Mouse (Mus musculus) neural tube, embryonic 10.5 days (tissue): Measurements from ENCODE around the gene Eif5b.
"Not testable (repeated sequence)": the region's sequence is repeated elsewhere in the genome, so short reads cannot be mapped to it uniquely, and the experiment has no call there.

Experiments
- DNase-seq: peaks from one replicate; pipeline ENCODE4 v3.0.0-alpha.2; 2017; ENCODE audit warnings: low spot score; ENCODE audit errors: extremely low spot score

Eif5b gene

GRCm38 (mm10) chr1:38003046-38003445 is 5.2 kb downstream of the Eif5b start:
- DNase-seq: no peak

- no peak for DNase-seq
Observed at GRCm38 (mm10) chr1:38006741-38007140, 8.9 kb downstream of the Eif5b start.

GRCm38 (mm10) chr1:38011647-38012046 is 13.8 kb downstream of the Eif5b start:
- DNase-seq: no peak

- DNase-seq: no peak
Observed at GRCm38 (mm10) chr1:38012104-38012503, 14.3 kb downstream of the Eif5b start.

- no peak for DNase-seq
Observed at GRCm38 (mm10) chr1:38012509-38012908, 14.7 kb downstream of the Eif5b start.

- DNase-seq: no peak
Observed at GRCm38 (mm10) chr1:38014551-38015203, 16.9 kb downstream of the Eif5b start.

GRCm38 (mm10) chr1:38027301-38027700 is 29.5 kb downstream of the Eif5b start:
- DNase-seq: no peak

GRCm38 (mm10) chr1:38031391-38031790 is 33.6 kb downstream of the Eif5b start:
- DNase-seq: no peak

- DNase-seq: no peak
Observed at GRCm38 (mm10) chr1:38035521-38035920, 37.7 kb downstream of the Eif5b start.

- no peak for DNase-seq
Observed at GRCm38 (mm10) chr1:38037375-38037774, 39.6 kb downstream of the Eif5b start.

GRCm38 (mm10) chr1:38038898-38039297 is 41.1 kb downstream of the Eif5b start:
- DNase-seq: no peak

- DNase-seq: no peak
Observed at GRCm38 (mm10) chr1:38048121-38048520, 50.3 kb downstream of the Eif5b start.

GRCm38 (mm10) chr1:38049562-38049961 is 51.8 kb downstream of the Eif5b start:
- DNase-seq: no peak

- no peak for DNase-seq
Observed at GRCm38 (mm10) chr1:38055176-38055575, 57.4 kb downstream of the Eif5b start.

GRCm38 (mm10) chr1:38058417-38058816 is 60.6 kb downstream of the Eif5b start:
- DNase-seq: no peak

GRCm38 (mm10) chr1:38062156-38062555 is 64.3 kb downstream of the Eif5b start:
- not testable (repeated sequence) for DNase-seq

- DNase-seq: no peak
Observed at GRCm38 (mm10) chr1:38067276-38067675, 69.5 kb downstream of the Eif5b start.

- no peak for DNase-seq
Observed at GRCm38 (mm10) chr1:38071326-38071725, 73.5 kb downstream of the Eif5b start.

- no peak for DNase-seq
Observed at GRCm38 (mm10) chr1:38081316-38081715, 83.5 kb downstream of the Eif5b start.

- no peak for DNase-seq
Observed at GRCm38 (mm10) chr1:38103214-38103613, 105.4 kb downstream of the Eif5b start.

GRCm38 (mm10) chr1:38103813-38104212 is 106.0 kb downstream of the Eif5b start:
- no peak for DNase-seq
